Mouse (Mus musculus): ENCODE data around the gene Cops4. TPM values are rescaled to one million over a fixed set of nuclear protein-coding genes. Genes with fewer than 3 reads are reported as not detected.

The Cops4 gene
- total RNA-seq, 2 experiments from 2014 or later, result 70.5 to 71.4 TPM

DNA sequence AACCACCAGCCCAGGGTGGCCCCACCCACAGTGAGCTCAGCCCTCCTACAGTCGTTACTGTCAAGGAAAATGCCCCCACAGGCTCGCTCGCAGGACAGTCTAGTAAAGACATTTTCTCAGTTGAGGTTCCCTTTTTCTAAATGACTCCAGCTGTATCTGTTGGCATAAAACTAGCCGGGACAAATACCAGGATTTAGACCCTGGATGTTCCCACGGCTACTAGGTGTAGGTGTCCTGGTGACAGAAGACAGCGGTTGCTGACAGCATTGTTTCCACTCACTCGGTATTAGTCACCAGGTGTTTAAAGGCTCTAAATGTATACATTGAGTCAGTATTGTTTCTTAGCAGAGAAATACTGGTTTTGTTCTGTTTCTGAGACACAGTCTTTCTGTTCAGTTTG is 17.7 kb downstream of the Cops4 start:
- no peak for DNase-seq (ENCODE audit: low spot score in 2 of 2)

DNA sequence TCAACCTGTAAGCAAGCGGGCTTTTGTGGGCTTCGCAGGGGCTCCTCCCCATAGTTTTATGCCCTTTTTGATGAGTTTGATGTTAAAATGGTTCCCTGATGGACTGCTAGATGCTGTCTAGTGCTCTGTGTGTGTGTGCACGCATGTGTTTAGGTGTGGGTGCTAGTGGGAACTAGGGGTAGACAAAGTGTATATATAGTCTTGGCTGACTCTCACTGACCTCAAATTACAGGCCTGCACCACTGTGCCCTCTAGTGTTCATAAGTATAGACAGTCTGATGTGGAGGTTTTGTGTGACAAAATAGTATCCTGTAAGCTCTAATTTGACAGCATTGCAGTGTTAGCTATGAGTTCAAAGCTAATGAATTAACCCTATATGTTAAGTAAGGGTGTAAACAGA is 18.5 kb downstream of the Cops4 start:
- no peak for DNase-seq (ENCODE audit: low spot score in 2 of 2)

- DNase-seq (ENCODE audit: low spot score in 2 of 2), result no peak
Measured at GRCm38 (mm10) chr5:100546294-100547080, 28.4 kb downstream of the Cops4 start.

- no peak for DNase-seq (ENCODE audit: low spot score in 2 of 2)
Measured at GRCm38 (mm10) chr5:100548236-100548635, 30.1 kb downstream of the Cops4 start.

DNA sequence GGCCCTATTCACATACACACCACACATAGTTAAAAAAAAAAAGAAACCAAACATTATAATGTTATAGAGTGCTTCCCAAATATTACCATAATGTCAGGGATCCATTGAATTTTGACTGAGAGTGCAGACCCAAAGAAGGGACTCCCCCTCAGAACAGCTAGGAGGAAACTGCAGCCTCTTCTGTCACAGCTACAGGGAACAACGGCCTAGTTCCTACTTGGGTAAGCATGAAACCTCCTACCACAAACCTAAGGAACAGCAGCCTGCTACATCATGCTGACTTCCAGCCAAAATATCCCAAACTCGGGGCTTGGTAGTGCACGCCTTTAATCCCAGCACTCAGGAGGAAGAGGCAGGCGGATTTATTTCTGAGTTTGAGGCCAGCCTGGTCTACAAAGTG is 31.2 kb downstream of the Cops4 start:
- DNase-seq (ENCODE audit: low spot score in 2 of 2), result no peak

DNA sequence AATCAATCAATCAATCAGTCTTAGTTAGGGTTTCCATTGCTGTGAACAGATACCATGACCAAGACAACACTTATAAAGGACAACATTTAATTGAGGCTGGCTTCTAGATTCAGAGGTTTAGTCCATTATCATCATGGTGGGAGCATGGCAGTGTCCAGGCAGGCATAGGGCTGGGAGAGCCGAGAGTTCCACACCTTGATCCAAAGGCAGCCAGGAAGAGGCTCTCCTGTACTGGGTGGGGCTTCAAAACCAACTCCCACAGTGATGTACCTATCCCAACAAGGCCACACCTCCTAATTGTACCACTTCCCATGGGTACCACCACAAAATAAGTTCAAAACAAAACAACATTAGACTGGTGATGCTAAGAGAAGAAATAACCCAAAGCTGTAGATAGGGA is 32.0 kb downstream of the Cops4 start:
- DNase-seq (ENCODE audit: low spot score in 2 of 2), result no peak

- DNase-seq (ENCODE audit: low spot score in 2 of 2), result no peak
Measured at GRCm38 (mm10) chr5:100551952-100552351, 33.8 kb downstream of the Cops4 start.

DNA sequence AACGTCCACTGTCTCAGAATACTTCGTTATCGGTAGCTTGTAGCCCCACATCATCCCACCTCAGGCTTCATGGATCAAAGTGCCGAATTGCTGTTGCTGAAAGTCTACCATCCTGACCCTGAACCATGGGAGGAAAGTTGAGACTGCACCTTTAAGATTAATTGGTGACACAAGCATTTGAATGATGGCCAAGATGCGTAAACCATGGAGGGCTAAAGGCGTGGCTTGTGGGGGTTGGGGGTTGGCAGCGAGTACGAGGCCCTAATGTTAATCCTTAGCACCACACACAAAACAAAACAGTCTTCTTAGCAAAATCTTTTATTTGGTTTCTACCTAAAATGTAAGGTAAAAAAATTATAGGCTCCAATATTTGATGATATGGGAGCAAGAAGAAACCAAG is 35.3 kb downstream of the Cops4 start:
- DNase-seq (ENCODE audit: low spot score in 2 of 2), result no peak

GRCm38 (mm10) chr5:100557019-100557418 is 38.9 kb downstream of the Cops4 start:
- DNase-seq (ENCODE audit: low spot score in 2 of 2), result no peak

GRCm38 (mm10) chr5:100557537-100557936 is 39.4 kb downstream of the Cops4 start:
- DNase-seq (ENCODE audit: low spot score in 2 of 2), result no peak

- DNase-seq (ENCODE audit: low spot score in 2 of 2), result no peak
Measured at GRCm38 (mm10) chr5:100558783-100559182, 40.7 kb downstream of the Cops4 start.

DNA sequence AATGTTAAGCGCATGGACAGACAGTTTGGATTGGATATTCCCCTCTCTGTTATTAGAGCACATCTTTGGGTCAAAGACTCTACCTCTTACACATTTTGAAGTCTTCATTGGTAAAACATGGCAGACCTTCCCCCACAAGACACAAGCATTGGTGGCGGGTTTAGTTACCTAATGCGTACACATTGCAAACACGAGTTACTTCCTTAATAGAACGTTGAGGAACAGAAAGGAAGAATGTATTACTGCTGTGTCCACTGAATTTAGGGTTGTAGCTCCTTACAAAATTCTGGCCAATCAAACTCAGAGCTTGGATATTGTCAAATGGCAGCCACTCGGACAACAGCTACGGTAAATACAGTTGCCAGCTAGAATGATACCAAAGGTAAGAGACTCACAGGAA is 41.2 kb downstream of the Cops4 start:
- DNase-seq (ENCODE audit: low spot score in 2 of 2), result no peak

DNA sequence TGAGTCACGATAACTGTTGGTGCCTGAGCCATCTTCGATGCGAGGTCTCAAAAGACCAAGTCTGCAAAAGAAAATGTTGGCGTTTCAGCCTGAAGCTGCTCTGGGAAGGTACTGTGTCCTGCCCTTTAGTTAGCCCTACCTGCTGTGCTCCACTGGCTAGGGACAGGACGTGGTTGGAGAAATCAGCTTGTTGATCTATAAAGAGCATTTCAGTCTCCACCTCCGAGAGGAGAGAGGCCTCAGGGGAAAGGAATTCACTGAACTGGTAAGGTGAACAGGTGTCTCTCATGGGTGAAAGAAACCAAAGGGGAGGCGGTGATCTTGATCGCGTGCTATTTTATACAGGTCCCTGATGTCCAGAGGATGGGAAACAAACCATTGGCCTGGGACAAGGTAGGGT is 44.6 kb downstream of the Cops4 start:
- DNase-seq (ENCODE audit: low spot score in 2 of 2), result no peak

DNA sequence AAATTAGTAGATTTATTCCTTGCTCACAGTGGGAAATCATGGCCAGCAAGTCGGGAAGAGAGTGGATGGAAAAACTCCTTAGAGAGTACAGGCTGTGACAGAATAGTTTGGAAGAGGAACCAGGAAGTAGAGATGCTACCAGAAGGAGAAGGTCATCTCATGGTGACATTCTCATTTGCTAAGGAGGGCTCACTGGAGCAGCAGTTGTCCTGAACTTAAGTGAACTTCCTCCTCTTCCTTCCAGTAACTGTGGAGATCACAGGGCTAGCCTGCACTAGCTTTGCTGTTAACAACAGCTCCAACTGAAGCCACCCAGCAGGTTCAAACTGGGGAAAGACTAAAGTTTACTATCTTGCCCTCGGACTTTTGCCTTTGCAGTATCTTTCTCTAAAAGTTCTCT is 48.7 kb downstream of the Cops4 start:
- no peak for DNase-seq (ENCODE audit: low spot score in 2 of 2)

DNA sequence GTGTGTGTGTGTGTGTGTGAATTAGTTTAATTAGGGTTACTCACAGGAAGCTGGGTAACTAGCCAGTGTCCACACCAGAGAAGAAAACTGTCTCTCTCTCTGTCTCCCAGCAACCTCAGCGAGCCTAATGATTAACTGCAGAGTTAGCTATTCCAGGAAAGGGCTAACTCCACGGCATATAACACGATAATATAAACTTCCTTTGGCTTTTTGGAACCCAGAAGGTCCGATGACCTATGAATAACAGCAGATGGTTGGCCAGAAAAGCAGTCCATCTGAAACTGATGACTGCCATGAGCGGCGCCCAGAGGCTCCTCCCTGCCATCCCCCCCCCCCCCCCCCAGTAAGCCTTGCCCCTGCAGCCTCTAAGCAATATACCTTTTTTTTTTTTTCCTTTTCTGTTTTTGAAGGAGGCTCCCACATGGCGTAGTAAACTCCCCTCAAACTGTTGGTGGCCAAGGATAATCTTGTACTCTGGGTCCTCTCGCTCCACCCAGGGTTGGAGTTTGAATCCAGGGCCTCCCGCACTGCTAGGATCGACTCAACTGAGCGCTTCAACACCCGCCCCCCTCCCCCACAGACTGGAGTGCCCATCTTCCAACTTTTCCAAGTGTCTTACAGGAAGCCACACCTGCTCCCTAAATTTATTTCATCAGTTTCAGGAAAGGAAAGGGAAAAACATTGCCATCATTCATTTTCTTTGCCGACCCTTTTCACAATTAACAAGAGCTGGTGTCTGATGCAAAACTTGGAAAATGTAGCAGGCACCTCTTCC is 49.3 kb downstream of the Cops4 start:
- DNase-seq (ENCODE audit: low spot score in 2 of 2), result no peak

- DNase-seq (ENCODE audit: low spot score in 2 of 2), result no peak
Measured at GRCm38 (mm10) chr5:100568177-100568576, 50.1 kb downstream of the Cops4 start.

- no peak for DNase-seq (ENCODE audit: low spot score in 2 of 2)
Measured at GRCm38 (mm10) chr5:100568802-100569201, 50.7 kb downstream of the Cops4 start.

GRCm38 (mm10) chr5:100569250-100569934 is 51.3 kb downstream of the Cops4 start:
- DNase-seq (ENCODE audit: low spot score in 2 of 2), result no peak

DNA sequence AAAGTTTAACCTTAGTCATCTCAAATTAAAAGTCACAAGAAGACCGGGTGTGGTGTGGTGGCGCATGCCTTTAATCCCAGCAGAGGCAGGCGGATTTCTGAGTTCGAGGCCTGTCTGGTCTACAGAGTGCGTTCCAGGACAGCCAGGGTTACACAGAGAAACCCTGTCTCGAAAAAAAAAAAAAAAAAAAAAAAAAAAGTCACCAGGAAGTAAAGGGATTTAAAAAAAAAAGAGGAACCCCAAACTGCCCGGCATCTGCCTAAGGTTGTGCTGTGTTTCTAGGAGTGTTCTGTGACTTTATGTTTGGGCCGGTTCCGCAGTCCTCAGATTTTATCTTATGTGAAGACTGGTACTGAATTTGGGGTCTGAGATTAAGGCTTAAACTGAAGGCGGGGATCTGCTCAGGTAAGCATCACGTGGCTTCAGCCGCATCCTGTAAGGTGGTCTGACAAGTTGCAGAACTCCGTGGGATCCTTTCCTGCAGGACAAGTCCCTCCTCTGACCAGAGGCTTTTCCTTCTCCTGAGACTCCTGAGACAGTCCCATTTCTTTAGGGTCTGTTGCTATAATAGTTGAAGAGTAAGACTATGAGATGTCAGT is 52.0 kb downstream of the Cops4 start:
- DNase-seq (ENCODE audit: low spot score in 2 of 2), result no peak

DNA sequence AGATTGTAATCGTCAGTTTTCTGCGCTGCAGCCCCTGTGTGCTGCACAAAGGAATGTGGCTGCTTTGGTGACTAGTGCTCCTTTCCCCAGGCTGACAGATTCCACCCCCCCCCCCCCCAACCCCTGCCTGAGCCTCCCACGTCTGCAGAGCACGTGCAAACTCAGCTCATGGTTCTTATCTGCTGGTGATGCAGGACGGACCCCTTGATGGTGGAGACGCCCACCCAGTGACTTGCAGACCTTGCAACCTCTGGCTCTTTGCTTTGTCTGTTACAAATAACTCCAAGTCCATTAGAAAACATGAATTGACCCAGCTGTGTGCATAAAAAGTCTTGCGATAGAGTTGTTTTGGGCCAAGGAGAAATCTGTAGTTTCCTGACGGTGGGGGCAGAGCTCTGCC is 52.6 kb downstream of the Cops4 start:
- DNase-seq (ENCODE audit: low spot score in 2 of 2), result no peak

GRCm38 (mm10) chr5:100572069-100572468 is 54.0 kb downstream of the Cops4 start, which contains the start of gene Plac8:
TSS of gene Plac8 (minus strand) at chr5:100572245.
- DNase-seq (ENCODE audit: low spot score in 2 of 2), result no peak

Data from adrenal gland, adult 18-20 months (tissue).